Mouse (Mus musculus): ENCODE results near the gene Mmp14. TPM values are rescaled to one million over a fixed set of nuclear protein-coding genes. Genes with fewer than 3 reads are reported as not detected.

Gene Mmp14
- total and polyA plus RNA-seq, 3 experiments: 19.4 to 29.9 TPM; not detected in 1

GRCm38 (mm10) chr14:54385968-54386618 lies 45.3 kb upstream of the Mmp14 start:
- Histone ChIP-seq H3K9ac (ENCODE audit: control insufficient read depth, low read depth, low read length, poor library complexity, severe bottlenecking) (no peak overlapping the region), H3K79me2 (ENCODE audit: control insufficient read depth, insufficient read depth, low read length, poor library complexity) (0 out of 2 replicates have a peak, but pooled peaks cover 2% of the 10 kb centered on the region), H3K27ac (ENCODE audit: control insufficient read depth, low read depth, low read length) (no peak overlapping the region), H3K36me3 (ENCODE audit: control insufficient read depth in 1 of 2, insufficient read depth in 2 of 2, low read length in 2 of 2) (peaks cover 0 to under 1% of the 10 kb centered on the region in 2 experiments; a peak in 1 of 4 replicates), H3K9me3 (replicated peaks; ENCODE audit: insufficient read depth, low read length) (no peaks in the 10 kb centered on the region), H3K4me1 (ENCODE audit: control insufficient read depth in 1 of 2, insufficient read depth in 2 of 2, low read length in 2 of 2) (no peaks in the 10 kb centered on the region), H3K27me3 (ENCODE audit: control insufficient read depth in 1 of 2, insufficient read depth in 2 of 2, low read length in 2 of 2) (no peaks in the 10 kb centered on the region), H3K4me3 (ENCODE audit: control insufficient read depth in 1 of 2, insufficient read depth in 1 of 2, low read depth in 2 of 2, low read length in 2 of 2) (no peak overlapping the region)
- DNase-seq (ENCODE audit: low read depth, low spot score): no peak
- TF ChIP-seq ZMIZ1 (IDR thresholded peaks at IDR 0.05; ENCODE audit: low read depth, low read length): no peak
- no peak for TF ChIP-seq HCFC1 (IDR thresholded peaks at IDR 0.05; ENCODE audit: low read depth, low read length)

- Histone ChIP-seq H3K4me1 (ENCODE audit: control insufficient read depth in 1 of 2, insufficient read depth in 2 of 2, low read length in 2 of 2) (peaks cover 0 to 5% of the 10 kb centered on the region in 2 experiments; a peak in 2 of 4 replicates), H3K9ac (ENCODE audit: control insufficient read depth, low read depth, low read length, poor library complexity, severe bottlenecking) (no peak overlapping the region), H3K4me3 (ENCODE audit: control insufficient read depth in 1 of 2, insufficient read depth in 1 of 2, low read depth in 2 of 2, low read length in 2 of 2) (no peak overlapping the region), H3K79me2 (ENCODE audit: control insufficient read depth, insufficient read depth, low read length, poor library complexity) (0 out of 2 replicates have a peak, but pooled peaks cover 2% of the 10 kb centered on the region), H3K36me3 (ENCODE audit: control insufficient read depth in 1 of 2, insufficient read depth in 2 of 2, low read length in 2 of 2) (peaks cover 0 to 5% of the 10 kb centered on the region in 2 experiments), H3K9me3 (replicated peaks; ENCODE audit: insufficient read depth, low read length) (no peaks in the 10 kb centered on the region), H3K27ac (ENCODE audit: control insufficient read depth, low read depth, low read length) (no peak overlapping the region), H3K27me3 (ENCODE audit: control insufficient read depth in 1 of 2, insufficient read depth in 2 of 2, low read length in 2 of 2) (no peaks in the 10 kb centered on the region)
- TF ChIP-seq MEF2A (IDR thresholded peaks at IDR 0.05; ENCODE audit: extremely low read depth, insufficient replicate concordance, low read depth, low read length, poor library complexity, severe bottlenecking): no peak
- TF ChIP-seq POLR2A (IDR thresholded peaks at IDR 0.05; ENCODE audit: control insufficient read depth in 1 of 2, insufficient read depth in 1 of 2, low read depth in 1 of 2, low read length in 2 of 2, poor library complexity in 1 of 2): no peak
- TF ChIP-seq GATA1 (IDR thresholded peaks at IDR 0.05; ENCODE audit: low read depth, low read length): no peak
- TF ChIP-seq RAD21 (IDR thresholded peaks at IDR 0.05; ENCODE audit: low read depth, low read length): no peak
- TF ChIP-seq ELF1 (IDR thresholded peaks at IDR 0.05; ENCODE audit: low read depth, low read length): no peak
- TF ChIP-seq SIN3A (IDR thresholded peaks at IDR 0.05; ENCODE audit: low read length): no peak
- TF ChIP-seq GABPA (IDR thresholded peaks at IDR 0.05; ENCODE audit: low read depth, low read length): no peak
- no peak for TF ChIP-seq MXI1 (IDR thresholded peaks at IDR 0.05; ENCODE audit: low read depth, low read length)
- no peak for TF ChIP-seq MAX (IDR thresholded peaks at IDR 0.05; ENCODE audit: low read length)
- TF ChIP-seq JUND (IDR thresholded peaks at IDR 0.05; ENCODE audit: low read depth, low read length): no peak
- TF ChIP-seq SMC3 (IDR thresholded peaks at IDR 0.05; ENCODE audit: low read depth, low read length): no peak
- no peak for TF ChIP-seq CHD2 (IDR thresholded peaks at IDR 0.05; ENCODE audit: low read length)
- TF ChIP-seq POLR2AphosphoS5 (IDR thresholded peaks at IDR 0.05; ENCODE audit: borderline replicate concordance, low read depth, low read length): no peak
- no peak for TF ChIP-seq BHLHE40 (IDR thresholded peaks at IDR 0.05; ENCODE audit: borderline replicate concordance, low read depth, low read length)
- no peak for DNase-seq (ENCODE audit: low read depth, low spot score)
These were observed 43.9 kb upstream of the Mmp14 start for GRCm38 (mm10) chr14:54387546-54387945.
